Mouse (Mus musculus) midbrain, embryonic 14.5 days (tissue): Measurements from ENCODE around the gene Ackr1. TPM values are rescaled to one million over a fixed set of nuclear protein-coding genes. Genes with fewer than 3 reads are reported as not detected.

Experiments
- ATAC-seq: fragments of 200-750 bp; cut with Nextera tagmentation; 2 replicates; pipeline ENCODE4 v1.8.0; 2017; ENCODE audit warnings: moderate number of reproducible peaks, moderate library complexity; ENCODE audit not compliant: low FRiP score, low TSS enrichment
- DNase-seq: peaks from one replicate; pipeline ENCODE4 v3.0.0-alpha.2; 2015
- H3K27ac ChIP-seq: fragments of 300-500 bp; sonication (generic); replicated peaks from 2 replicates; pipeline ENCODE4 v1.5.1; 2014; ENCODE audit warnings: mild to moderate bottlenecking, low read depth, low read length, moderate library complexity
- H3K27me3 ChIP-seq: fragments of 300-500 bp; sonication (generic); 2 replicates; pipeline ENCODE4 v1.6.1; 2014; ENCODE audit warnings: low read length, control low read depth, mixed read lengths; ENCODE audit not compliant: control insufficient read depth, insufficient read depth
- H3K36me3 ChIP-seq: fragments of 300-500 bp; sonication (generic); 2 replicates; pipeline ENCODE4 v1.6.1; 2014; ENCODE audit warnings: low read length, control low read depth; ENCODE audit not compliant: control insufficient read depth, insufficient read depth
- H3K4me1 ChIP-seq: fragments of 300-500 bp; sonication (generic); 2 replicates; pipeline ENCODE4 v1.6.1; 2014; ENCODE audit warnings: mild to moderate bottlenecking, antibody characterized with exemption, low read length, control low read depth; ENCODE audit not compliant: control insufficient read depth, insufficient read depth
- H3K4me2 ChIP-seq: fragments of 300-500 bp; sonication (generic); 2 replicates; pipeline ENCODE4 v1.6.1; 2014; ENCODE audit warnings: mild to moderate bottlenecking, low read length, moderate library complexity
- H3K4me3 ChIP-seq: fragments of 300-500 bp; sonication (generic); replicated peaks from 2 replicates; pipeline ENCODE4 v1.5.1; 2014; ENCODE audit warnings: low read depth, low read length
- H3K9ac ChIP-seq: fragments of 300-500 bp; sonication (generic); replicated peaks from 2 replicates; pipeline ENCODE4 v1.6.1; 2014; ENCODE audit warnings: mild to moderate bottlenecking, low read length, moderate library complexity
- H3K9me3 ChIP-seq: fragments of 300-500 bp; sonication (generic); 2 replicates; pipeline ENCODE4 v1.6.1; 2016; ENCODE audit warnings: low read length, control low read depth, mixed read lengths; ENCODE audit not compliant: control insufficient read depth
- WGBS: fragments of 180-500 bp; shearing (Covaris S2); extraction: QIAGEN DNeasy Blood & Tissue Kit; methylation state at CpG from one replicate; pipeline ENCODE4 v1.1.7; 2014; 5-methylcytosine and 5-hydroxymethylcytosine counted together
- polyA plus RNA-seq: library from polyadenylated mRNA; unstranded; fragments of >200 nt; fragmentation: Nextera tagmentation; extraction: Ambion mirVana; gene quantifications from 2 replicates; pipeline ENCODE4 v1.2.1, GENCODE M21; 2014

Gene Ackr1
- polyA plus RNA-seq, 1 experiment from 2014 or later: 23.9 TPM

DNA sequence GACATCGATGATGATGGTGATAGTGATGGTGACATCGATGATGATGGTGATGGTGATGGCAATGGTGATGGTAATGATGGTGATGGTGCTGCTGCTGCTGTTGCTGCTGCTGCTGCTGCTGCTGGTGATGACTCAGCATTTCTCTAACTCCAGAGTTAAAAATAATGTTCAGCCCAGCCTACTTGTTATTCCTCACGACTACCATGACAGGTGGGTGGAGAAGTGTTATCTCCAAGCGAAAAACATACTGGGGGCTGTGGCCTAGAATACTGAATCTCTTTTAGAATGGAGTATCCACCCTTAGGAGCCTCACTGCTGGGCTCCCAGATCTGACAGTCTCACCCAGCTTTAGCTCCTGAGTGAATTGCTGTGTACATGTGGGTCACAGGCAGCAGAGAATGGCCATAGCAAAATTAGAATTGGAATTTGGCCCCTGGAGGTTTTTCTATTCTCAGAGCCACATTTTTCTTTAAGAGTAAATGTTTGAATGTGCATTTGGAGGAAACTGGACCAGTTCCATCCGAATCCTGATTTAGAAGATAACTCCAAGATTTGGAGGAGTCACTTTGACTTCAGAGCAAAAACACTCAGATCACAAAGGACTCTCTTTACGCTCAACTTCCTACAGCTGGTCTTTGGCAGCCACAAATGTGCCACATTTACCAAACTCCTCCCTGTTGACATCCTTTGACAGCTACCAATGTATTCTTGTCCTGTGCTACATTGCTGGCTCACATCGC lies 21.7 kb upstream of the Ackr1 start:
- DNase-seq (no peak), ATAC-seq (no peak)
- 84% methylated on average over 7 of the region's 7 CpGs for WGBS

DNA sequence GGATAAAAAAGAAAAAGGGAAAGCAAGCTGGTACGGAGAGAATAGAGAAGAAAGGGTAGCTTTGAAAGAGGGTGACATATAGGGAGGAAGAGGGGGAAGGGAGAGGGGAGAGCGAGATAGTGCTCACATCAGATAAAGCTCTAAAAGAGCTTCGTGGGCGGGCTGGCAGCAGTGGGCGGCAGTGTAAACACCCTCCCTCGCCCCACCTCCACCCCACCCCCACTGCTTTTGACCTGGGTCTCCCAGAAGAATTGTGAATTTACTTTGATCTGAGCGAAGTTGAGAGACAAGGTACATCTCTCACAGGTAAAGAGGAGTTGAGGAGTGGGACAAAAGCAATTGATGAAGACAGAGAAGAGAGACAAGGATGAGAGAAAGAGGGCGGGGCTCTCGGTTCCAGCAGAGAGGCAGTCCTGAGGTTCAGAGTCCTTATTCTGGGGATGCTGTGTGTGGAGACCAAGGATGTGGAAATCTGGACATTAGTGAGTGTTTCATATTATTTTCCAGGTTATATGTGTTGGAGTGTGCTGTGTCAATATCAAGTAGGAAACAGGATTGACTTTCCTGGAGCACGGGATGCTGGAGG lies 16.9 kb upstream of the Ackr1 start, which contains the start of gene Aim2:
Gene Aim2 (plus strand): TSS at position 508 of the 586 bp plus-strand sequence.
- ATAC-seq: peak; percentile 46; the same call in 1 of the 2 replicates

More for the DNA sequence above, 21.7 kb upstream of the Ackr1 start:
- Histone ChIP-seq H3K4me3 (no peak overlapping the region), H3K4me2 (no peak overlapping the region), H3K36me3 (0 out of 2 replicates have a peak, but pooled peaks cover 3% of the 10 kb centered on the region), H3K27ac (no peak overlapping the region), H3K4me1 (peaks cover 18% of the 10 kb centered on the region), H3K9ac (no peak overlapping the region), H3K27me3 (no peaks in the 10 kb centered on the region), H3K9me3 (no peaks in the 10 kb centered on the region)

DNA sequence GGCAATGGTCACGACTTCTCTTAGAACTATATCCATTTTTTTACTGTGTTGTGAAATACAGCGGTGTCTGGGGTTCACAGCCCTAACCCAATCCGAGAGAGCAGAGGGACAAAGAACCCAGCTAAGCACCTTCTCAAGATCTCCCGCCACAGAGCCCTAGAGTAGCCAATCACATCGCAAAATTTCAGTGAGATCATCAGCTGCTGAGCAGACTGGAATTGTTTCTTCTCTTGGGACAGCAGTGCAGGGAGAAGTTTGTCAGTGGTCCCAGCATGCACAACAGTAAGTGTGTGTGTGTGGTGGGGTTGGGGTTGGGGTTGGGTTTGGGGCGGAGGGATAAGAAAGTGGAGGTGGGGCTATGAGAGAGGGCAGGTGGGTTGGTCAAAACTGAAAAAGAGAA lies 16.4 kb upstream of the Ackr1 start:
- Histone ChIP-seq H3K9ac (peak overlapping the region; percentile 23; the same call in 1 of the 2 replicates), H3K4me3 (peak overlapping the region; percentile 17; the same call in 1 of the 2 replicates), H3K36me3 (peaks cover 24% of the 10 kb centered on the region), H3K27ac (no peak overlapping the region), H3K9me3 (no peaks in the 10 kb centered on the region), H3K4me1 (peaks cover 15% of the 10 kb centered on the region), H3K27me3 (no peaks in the 10 kb centered on the region), H3K4me2 (peak overlapping the region; percentile 46)
- 2% methylated on average over 6 of the region's 6 CpGs for WGBS
- ATAC-seq: peak; percentile 84
- peak; percentile 80 for DNase-seq

More for the DNA sequence above, 16.9 kb upstream of the Ackr1 start, which contains the start of gene Aim2:
- peaks cover 15% of the 10 kb centered on the region for H3K4me1 ChIP-seq
- no peak for DNase-seq
- 7% methylated on average over 10 of the region's 10 CpGs for WGBS
- H3K4me3 ChIP-seq: peak within 1 kb of the TSS; percentile 17
- H3K27me3 ChIP-seq: no peaks in the 10 kb centered on the region
- H3K4me2 ChIP-seq: peak within 1 kb of the TSS; percentile 46
- peak within 1 kb of the TSS; percentile 23; the same call in 1 of the 2 replicates for H3K9ac ChIP-seq
- H3K9me3 ChIP-seq: no peaks in the 10 kb centered on the region
- H3K36me3 ChIP-seq: peaks cover 19% of the 10 kb centered on the region
- H3K27ac ChIP-seq: no peak within 1 kb of the TSS

GRCm38 (mm10) chr1:173349192-173349591 lies 15.6 kb upstream of the Ackr1 start:
- Histone ChIP-seq H3K4me3 (no peak overlapping the region), H3K27me3 (no peaks in the 10 kb centered on the region), H3K36me3 (peaks cover 32% of the 10 kb centered on the region), H3K9ac (no peak overlapping the region), H3K4me1 (peaks cover 15% of the 10 kb centered on the region), H3K27ac (no peak overlapping the region), H3K9me3 (no peaks in the 10 kb centered on the region), H3K4me2 (no peak overlapping the region)
- no peak for DNase-seq
- no peak for ATAC-seq
- 42% methylated on average over 5 of the region's 5 CpGs for WGBS

GRCm38 (mm10) chr1:173348527-173348926 lies 15.0 kb upstream of the Ackr1 start:
- H3K9ac ChIP-seq: no peak overlapping the region
- H3K27ac ChIP-seq: no peak overlapping the region
- ATAC-seq (no peak), DNase-seq (no peak)
- WGBS: 3% methylated on average over 1 of the region's 1 CpGs
- peaks cover 15% of the 10 kb centered on the region for H3K4me1 ChIP-seq
- peaks cover 38% of the 10 kb centered on the region for H3K36me3 ChIP-seq
- H3K4me3 ChIP-seq: no peak overlapping the region
- no peaks in the 10 kb centered on the region for H3K27me3 ChIP-seq
- no peak overlapping the region for H3K4me2 ChIP-seq
- no peaks in the 10 kb centered on the region for H3K9me3 ChIP-seq

DNA sequence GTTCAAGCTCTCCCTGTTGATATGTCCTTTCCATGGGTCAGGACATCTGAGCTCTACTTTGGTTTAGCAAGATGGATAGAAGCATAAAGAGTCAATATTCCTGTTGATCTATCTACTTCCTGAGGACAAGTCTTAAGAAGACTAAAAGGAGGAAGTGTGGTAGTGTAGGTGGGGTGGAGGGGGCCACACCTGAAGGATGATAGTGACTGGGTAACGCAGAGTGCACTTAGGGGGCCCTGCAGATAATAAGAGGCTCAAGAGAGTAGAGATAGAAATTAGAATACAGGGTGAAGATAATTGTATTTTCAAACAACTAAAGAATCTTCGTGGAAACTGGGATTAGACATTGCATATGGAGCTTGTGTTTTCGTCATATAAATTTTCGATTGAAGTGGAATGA lies 11.6 kb upstream of the Ackr1 start:
- Histone ChIP-seq H3K27me3 (no peaks in the 10 kb centered on the region), H3K4me3 (no peak overlapping the region), H3K4me2 (no peak overlapping the region), H3K4me1 (peaks cover 6% of the 10 kb centered on the region; the same call in 1 of the 2 replicates), H3K9me3 (no peaks in the 10 kb centered on the region), H3K36me3 (peaks cover 68% of the 10 kb centered on the region), H3K9ac (no peak overlapping the region), H3K27ac (no peak overlapping the region)
- no peak for DNase-seq
- WGBS: 93% methylated on average over 4 of the region's 4 CpGs
- no peak for ATAC-seq

GRCm38 (mm10) chr1:173343934-173344333 lies 10.4 kb upstream of the Ackr1 start:
- Histone ChIP-seq H3K36me3 (peaks cover 76% of the 10 kb centered on the region), H3K4me3 (no peak overlapping the region), H3K4me2 (no peak overlapping the region), H3K9ac (no peak overlapping the region), H3K27ac (no peak overlapping the region; the same call in 1 of the 2 replicates), H3K27me3 (no peaks in the 10 kb centered on the region), H3K4me1 (no peaks in the 10 kb centered on the region), H3K9me3 (no peaks in the 10 kb centered on the region)
- WGBS: 53% methylated on average over 3 of the region's 3 CpGs
- DNase-seq (no peak), ATAC-seq (no peak)

DNA sequence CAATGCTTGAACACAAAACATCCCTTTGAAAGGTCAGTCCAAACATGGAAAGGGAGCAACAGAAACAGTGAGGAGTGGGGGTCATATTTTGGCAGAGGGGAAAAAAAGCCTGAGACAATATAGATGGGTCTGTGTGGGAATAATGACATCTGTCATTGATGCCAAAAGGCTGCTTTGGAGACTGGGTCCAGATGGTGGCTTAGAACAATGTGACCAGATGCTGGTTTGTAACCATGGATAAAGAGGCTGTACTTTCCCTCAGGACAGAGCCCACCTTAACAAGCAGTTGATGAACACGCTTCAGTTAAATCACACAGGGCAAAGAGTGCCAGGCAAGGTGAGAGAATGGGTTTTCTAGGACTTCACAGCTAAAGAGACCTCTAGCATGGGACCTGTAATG lies 8.9 kb upstream of the Ackr1 start:
- ATAC-seq: peak; percentile 32; the same call in 1 of the 2 replicates
- Histone ChIP-seq H3K36me3 (peaks cover 85% of the 10 kb centered on the region), H3K4me3 (no peak overlapping the region)

More for the DNA sequence above, 8.9 kb upstream of the Ackr1 start:
- no peak overlapping the region for H3K27ac ChIP-seq
- no peaks in the 10 kb centered on the region for H3K4me1 ChIP-seq
- 51% methylated on average over 1 of the region's 1 CpGs for WGBS
- H3K4me2 ChIP-seq: no peak overlapping the region
- no peaks in the 10 kb centered on the region for H3K27me3 ChIP-seq
- no peaks in the 10 kb centered on the region for H3K9me3 ChIP-seq
- no peak for DNase-seq
- no peak overlapping the region for H3K9ac ChIP-seq
